Mouse (Mus musculus): Measurements from ENCODE around the gene Ovol1. TPM values are rescaled to one million over a fixed set of nuclear protein-coding genes. Genes with fewer than 3 reads are reported as not detected.

The Ovol1 gene
- polyA plus RNA-seq, 1 experiment: not detected

DNA sequence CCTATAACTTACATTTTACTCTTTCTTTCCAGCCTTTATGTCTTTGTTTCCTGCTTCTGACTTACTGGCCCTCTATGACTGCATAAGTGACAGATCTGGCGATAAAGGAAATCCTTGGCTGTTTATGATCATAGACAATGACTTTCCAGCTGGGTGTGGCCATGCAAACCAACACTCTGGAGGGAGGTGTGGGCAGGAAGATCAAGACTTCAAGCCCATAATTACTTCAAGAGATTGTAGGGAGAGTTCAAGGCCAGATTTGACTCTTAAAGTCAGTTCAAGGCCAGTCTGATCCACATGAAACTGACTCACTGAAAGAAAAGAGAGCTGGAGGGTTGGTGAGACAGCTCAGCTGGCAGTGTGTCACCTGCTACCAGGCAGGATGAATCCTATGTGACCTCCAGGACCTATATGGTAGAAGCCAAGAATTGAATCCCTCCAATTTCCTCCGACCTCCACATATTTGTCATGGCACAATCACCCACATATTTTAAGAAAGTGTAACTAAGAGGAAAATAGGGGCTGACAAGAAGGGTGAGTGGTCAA, 60.0 kb downstream of the Ovol1 start:
- H3K27me3 ChIP-seq (ENCODE audit: control insufficient read depth, insufficient read depth, low read length): no peaks in the 10 kb centered on the region
- 84% methylated on average over 2 of the region's 2 CpGs for WGBS
- no peak overlapping the region for H3K27ac ChIP-seq (ENCODE audit: insufficient read depth, low read length)
- no peak overlapping the region for H3K4me3 ChIP-seq (replicated peaks; ENCODE audit: insufficient read depth, low read depth, low read length)
- no peaks in the 10 kb centered on the region for H3K4me1 ChIP-seq (ENCODE audit: control insufficient read depth, insufficient read depth, low read length)
- DNase-seq: no peak
- TF ChIP-seq POLR2A (IDR thresholded peaks at IDR 0.05; ENCODE audit: borderline replicate concordance, insufficient read depth, low read length): no peak

Other genes with a start within 250 kb of the Ovol1 start
- not detected in 2 replicates for gene Catsper1, start 224.9 kb downstream of the Ovol1 start, polyA plus RNA-seq (2012; rRNA removed)
- 15.4 and 19.0 TPM in 2 replicates for gene Cst6, start 211.1 kb downstream of the Ovol1 start, polyA plus RNA-seq (2012; rRNA removed)
- 28.0 and 30.6 TPM in 2 replicates for gene Eif1ad, start 193.9 kb downstream of the Ovol1 start, polyA plus RNA-seq (2012; rRNA removed)
- 88.7 and 96.0 TPM in 2 replicates for gene Banf1, start 193.5 kb downstream of the Ovol1 start, polyA plus RNA-seq (2012; rRNA removed)
- 77.5 and 86.5 TPM in 2 replicates for gene Sart1, start 171.9 kb downstream of the Ovol1 start, polyA plus RNA-seq (2012; rRNA removed)
- 0.21 TPM in 1 of 2 replicates, not detected in the other for gene Tsga10ip, start 158.1 kb downstream of the Ovol1 start, polyA plus RNA-seq (2012; rRNA removed)
- 281 and 309 TPM in 2 replicates for gene Drap1, start 135.7 kb downstream of the Ovol1 start, polyA plus RNA-seq (2012; rRNA removed)
- gene AI837181, start 135.5 kb downstream of the Ovol1 start, polyA plus RNA-seq (2012; rRNA removed): 130 and 134 TPM in 2 replicates
- gene Fosl1, start 113.1 kb downstream of the Ovol1 start, polyA plus RNA-seq (2012; rRNA removed): not detected in 2 replicates
- gene Ccdc85b, start 102.8 kb downstream of the Ovol1 start, polyA plus RNA-seq (2012; rRNA removed): 31.0 and 32.5 TPM in 2 replicates
- 140 and 146 TPM in 2 replicates for gene Fibp, start 100.0 kb downstream of the Ovol1 start, polyA plus RNA-seq (2012; rRNA removed)
- gene Ctsw, start 92.1 kb downstream of the Ovol1 start, polyA plus RNA-seq (2012; rRNA removed): 1.2 and 1.5 TPM in 2 replicates
- 43.3 and 43.4 TPM in 2 replicates for gene Efemp2, start 86.7 kb downstream of the Ovol1 start, polyA plus RNA-seq (2012; rRNA removed)
- 94.2 and 115 TPM in 2 replicates for gene Mus81, start 72.2 kb downstream of the Ovol1 start, polyA plus RNA-seq (2012; rRNA removed)
- 1,135 and 1,193 TPM in 2 replicates for gene Cfl1, start 70.2 kb downstream of the Ovol1 start, polyA plus RNA-seq (2012; rRNA removed)
- 6.7 and 6.8 TPM in 2 replicates for gene 1700020D05Rik, start 56.9 kb downstream of the Ovol1 start, polyA plus RNA-seq (2012; rRNA removed)
- 176 and 185 TPM in 2 replicates for gene Snx32, start 50.1 kb downstream of the Ovol1 start, polyA plus RNA-seq (2012; rRNA removed)
- gene Ap5b1, start 7.4 kb upstream of the Ovol1 start, polyA plus RNA-seq (2012; rRNA removed): 5.1 and 5.6 TPM in 2 replicates
- gene Rnaseh2c, start 41.2 kb upstream of the Ovol1 start, polyA plus RNA-seq (2012; rRNA removed): 79.1 and 83.5 TPM in 2 replicates
- gene Kat5, start 49.6 kb upstream of the Ovol1 start, polyA plus RNA-seq (2012; rRNA removed): 139 and 143 TPM in 2 replicates
- gene Rela, start 76.8 kb upstream of the Ovol1 start, polyA plus RNA-seq (2012; rRNA removed): 39.0 and 40.3 TPM in 2 replicates
- gene Sipa1, start 103.1 kb upstream of the Ovol1 start, polyA plus RNA-seq (2012; rRNA removed): 12.4 and 14.8 TPM in 2 replicates
- gene Map3k11, start 128.1 kb upstream of the Ovol1 start, polyA plus RNA-seq (2012; rRNA removed): 28.6 and 29.7 TPM in 2 replicates
- 65.0 and 65.1 TPM in 2 replicates for gene Pcnx3, start 128.3 kb upstream of the Ovol1 start, polyA plus RNA-seq (2012; rRNA removed)
- gene Kcnk7, start 143.7 kb upstream of the Ovol1 start, polyA plus RNA-seq (2012; rRNA removed): 0.13 and 0.24 TPM in 2 replicates
- 11.7 and 13.1 TPM in 2 replicates for gene Ehbp1l1, start 165.7 kb upstream of the Ovol1 start, polyA plus RNA-seq (2012; rRNA removed)
- 65.2 and 65.9 TPM in 2 replicates for gene Fam89b, start 169.0 kb upstream of the Ovol1 start, polyA plus RNA-seq (2012; rRNA removed)
- gene Ltbp3, start 180.3 kb upstream of the Ovol1 start, polyA plus RNA-seq (2012; rRNA removed): 165 and 175 TPM in 2 replicates
- 158 and 170 TPM in 2 replicates for gene Scyl1, start 210.8 kb upstream of the Ovol1 start, polyA plus RNA-seq (2012; rRNA removed)

Measured in cerebellum, adult 2 months (tissue).